Mouse (Mus musculus): Measurements from ENCODE around the gene Fkbp15. TPM values are rescaled to one million over a fixed set of nuclear protein-coding genes. Genes with fewer than 3 reads are reported as not detected.

The Fkbp15 gene
- polyA plus RNA-seq, 1 experiment from 2014 or later: 26.9 TPM

- WGBS: 89% methylated on average over 5 of the region's 5 CpGs
- no peaks in the 10 kb centered on the region for H3K27me3 ChIP-seq (replicated peaks)
- H3K9ac ChIP-seq: no peak overlapping the region
- ATAC-seq (ENCODE audit: low FRiP score, low read depth): no peak
- H3K36me3 ChIP-seq: peaks cover 50% of the 10 kb centered on the region
- H3K4me1 ChIP-seq: no peaks in the 10 kb centered on the region
- no peak overlapping the region for H3K4me3 ChIP-seq
- H3K4me2 ChIP-seq (replicated peaks): no peak overlapping the region
- no peak overlapping the region for H3K27ac ChIP-seq
- no peaks in the 10 kb centered on the region for H3K9me3 ChIP-seq
Measured at GRCm38 (mm10) chr4:62389592-62390512, 29.5 kb upstream of the Fkbp15 start.

GRCm38 (mm10) chr4:62385439-62385838 lies 25.1 kb upstream of the Fkbp15 start:
- Histone ChIP-seq H3K9me3 (no peaks in the 10 kb centered on the region), H3K36me3 (peaks cover 22% of the 10 kb centered on the region), H3K4me2 (replicated peaks) (no peak overlapping the region), H3K27me3 (replicated peaks) (no peaks in the 10 kb centered on the region), H3K4me3 (no peak overlapping the region), H3K27ac (no peak overlapping the region), H3K4me1 (no peaks in the 10 kb centered on the region), H3K9ac (no peak overlapping the region)
- no peak for ATAC-seq (ENCODE audit: low FRiP score, low read depth)
- WGBS: 95% methylated on average over 7 of the region's 7 CpGs

- Histone ChIP-seq H3K9me3 (no peaks in the 10 kb centered on the region), H3K9ac (no peak overlapping the region), H3K4me3 (no peak overlapping the region), H3K36me3 (peaks cover 21% of the 10 kb centered on the region), H3K4me1 (no peaks in the 10 kb centered on the region), H3K4me2 (replicated peaks) (no peak overlapping the region), H3K27me3 (replicated peaks) (no peaks in the 10 kb centered on the region), H3K27ac (no peak overlapping the region)
- 92% methylated on average over 1 of the region's 1 CpGs for WGBS
- no peak for ATAC-seq (ENCODE audit: low FRiP score, low read depth)
Measured at GRCm38 (mm10) chr4:62384159-62384558, 23.8 kb upstream of the Fkbp15 start.

DNA sequence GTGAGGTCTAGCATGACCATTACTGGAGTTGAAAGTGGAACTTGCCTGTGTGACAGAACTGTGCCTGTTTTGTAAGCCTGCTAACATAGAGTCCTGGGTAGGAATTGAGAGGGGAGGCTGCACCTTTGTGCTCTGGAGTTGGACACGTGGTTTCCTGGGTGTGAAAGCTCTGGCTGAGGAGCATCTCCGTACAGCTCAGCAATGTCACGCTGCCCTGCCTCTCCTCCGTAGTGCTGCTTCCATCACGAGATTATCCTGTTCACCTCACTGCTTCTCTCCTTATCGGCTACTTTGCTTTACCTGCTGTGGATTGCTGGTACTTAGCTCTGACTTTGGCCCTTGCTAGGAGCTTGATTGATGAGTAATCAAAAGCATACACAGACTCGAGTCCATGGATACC lies 23.4 kb upstream of the Fkbp15 start:
- ATAC-seq (ENCODE audit: low FRiP score, low read depth): no peak
- Histone ChIP-seq H3K27me3 (replicated peaks) (no peaks in the 10 kb centered on the region), H3K27ac (no peak overlapping the region), H3K4me2 (replicated peaks) (no peak overlapping the region), H3K36me3 (peaks cover 19% of the 10 kb centered on the region), H3K4me1 (no peaks in the 10 kb centered on the region), H3K4me3 (no peak overlapping the region), H3K9ac (no peak overlapping the region), H3K9me3 (no peaks in the 10 kb centered on the region)
- WGBS: 88% methylated on average over 7 of the region's 7 CpGs

- H3K4me3 ChIP-seq: no peak overlapping the region
- ATAC-seq (ENCODE audit: low FRiP score, low read depth): no peak
Measured at GRCm38 (mm10) chr4:62383207-62383606, 22.9 kb upstream of the Fkbp15 start.

GRCm38 (mm10) chr4:62379724-62380381 lies 19.5 kb upstream of the Fkbp15 start:
- Histone ChIP-seq H3K9ac (no peak overlapping the region), H3K27ac (no peak overlapping the region), H3K36me3 (no peaks in the 10 kb centered on the region), H3K27me3 (replicated peaks) (no peaks in the 10 kb centered on the region), H3K4me2 (replicated peaks) (no peak overlapping the region), H3K4me3 (no peak overlapping the region), H3K4me1 (no peaks in the 10 kb centered on the region), H3K9me3 (no peaks in the 10 kb centered on the region)
- 93% methylated on average over 9 of the region's 9 CpGs for WGBS
- no peak for ATAC-seq (ENCODE audit: low FRiP score, low read depth)

More at GRCm38 (mm10) chr4:62383207-62383606, 22.9 kb upstream of the Fkbp15 start:
- Histone ChIP-seq H3K9ac (no peak overlapping the region), H3K4me2 (replicated peaks) (no peak overlapping the region), H3K27me3 (replicated peaks) (no peaks in the 10 kb centered on the region), H3K9me3 (no peaks in the 10 kb centered on the region), H3K36me3 (peaks cover 14% of the 10 kb centered on the region), H3K4me1 (no peaks in the 10 kb centered on the region), H3K27ac (no peak overlapping the region)
- 91% methylated on average over 6 of the region's 6 CpGs for WGBS

GRCm38 (mm10) chr4:62376123-62376522 lies 15.8 kb upstream of the Fkbp15 start:
- 96% methylated on average over 2 of the region's 2 CpGs for WGBS
- Histone ChIP-seq H3K9me3 (no peaks in the 10 kb centered on the region), H3K36me3 (no peaks in the 10 kb centered on the region), H3K27me3 (replicated peaks) (no peaks in the 10 kb centered on the region), H3K4me2 (replicated peaks) (no peak overlapping the region), H3K27ac (no peak overlapping the region), H3K9ac (no peak overlapping the region), H3K4me1 (no peaks in the 10 kb centered on the region), H3K4me3 (no peak overlapping the region)
- ATAC-seq (ENCODE audit: low FRiP score, low read depth): no peak

GRCm38 (mm10) chr4:62374342-62374741 lies 14.0 kb upstream of the Fkbp15 start:
- no peak overlapping the region for H3K27ac ChIP-seq
- no peak for ATAC-seq (ENCODE audit: low FRiP score, low read depth)
- no peak overlapping the region for H3K4me2 ChIP-seq (replicated peaks)
- WGBS: 88% methylated on average over 4 of the region's 4 CpGs
- H3K9me3 ChIP-seq: no peaks in the 10 kb centered on the region
- H3K4me3 ChIP-seq: no peak overlapping the region
- no peaks in the 10 kb centered on the region for H3K27me3 ChIP-seq (replicated peaks)
- H3K9ac ChIP-seq: no peak overlapping the region
- no peaks in the 10 kb centered on the region for H3K4me1 ChIP-seq
- H3K36me3 ChIP-seq: no peaks in the 10 kb centered on the region

- Histone ChIP-seq H3K27me3 (replicated peaks) (no peaks in the 10 kb centered on the region), H3K4me2 (replicated peaks) (no peak overlapping the region), H3K27ac (no peak overlapping the region), H3K4me3 (no peak overlapping the region), H3K36me3 (no peaks in the 10 kb centered on the region), H3K9me3 (no peaks in the 10 kb centered on the region), H3K9ac (no peak overlapping the region), H3K4me1 (no peaks in the 10 kb centered on the region)
- no peak for ATAC-seq (ENCODE audit: low FRiP score, low read depth)
- 92% methylated on average over 7 of the region's 7 CpGs for WGBS
Measured at GRCm38 (mm10) chr4:62373668-62374067, 13.3 kb upstream of the Fkbp15 start.

DNA sequence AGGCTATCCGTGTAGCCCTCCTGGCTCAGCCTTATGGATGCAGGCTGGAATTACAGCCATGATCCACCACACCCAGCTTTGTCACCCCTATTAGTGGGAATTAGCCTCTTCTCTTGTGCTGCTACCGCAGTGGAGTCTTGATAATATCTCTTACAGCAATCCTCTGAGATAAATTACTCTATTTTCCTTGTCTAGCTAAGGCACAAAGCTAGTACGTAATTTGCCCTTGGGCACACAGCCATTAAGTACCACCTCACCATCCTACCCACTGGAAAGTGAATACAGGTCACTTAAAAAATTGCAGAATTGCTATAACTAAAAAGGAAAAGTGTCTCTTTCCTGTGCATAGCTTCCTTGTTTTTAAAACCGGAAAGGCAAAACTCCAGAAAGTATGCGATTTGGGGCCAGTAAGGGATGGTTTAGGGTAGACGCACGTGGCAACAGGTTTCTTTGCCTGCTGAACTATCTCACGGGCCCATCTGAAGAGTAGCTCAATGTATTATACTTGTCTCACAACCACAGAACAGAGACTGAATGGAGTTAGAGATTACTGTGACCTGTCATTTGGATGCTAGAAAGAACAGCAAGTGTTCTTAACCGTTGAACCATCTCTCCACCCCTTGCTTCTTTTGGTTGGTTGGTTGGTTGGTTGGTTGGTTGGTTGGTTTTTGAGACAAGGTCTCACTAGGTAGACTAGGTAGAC lies 12.6 kb upstream of the Fkbp15 start:
- Histone ChIP-seq H3K27ac (no peak overlapping the region), H3K4me2 (replicated peaks) (no peak overlapping the region), H3K36me3 (no peaks in the 10 kb centered on the region), H3K9ac (no peak overlapping the region), H3K4me1 (no peaks in the 10 kb centered on the region), H3K9me3 (no peaks in the 10 kb centered on the region), H3K27me3 (replicated peaks) (no peaks in the 10 kb centered on the region), H3K4me3 (no peak overlapping the region)
- ATAC-seq (ENCODE audit: low FRiP score, low read depth): no peak
- WGBS: 92% methylated on average over 9 of the region's 9 CpGs

DNA sequence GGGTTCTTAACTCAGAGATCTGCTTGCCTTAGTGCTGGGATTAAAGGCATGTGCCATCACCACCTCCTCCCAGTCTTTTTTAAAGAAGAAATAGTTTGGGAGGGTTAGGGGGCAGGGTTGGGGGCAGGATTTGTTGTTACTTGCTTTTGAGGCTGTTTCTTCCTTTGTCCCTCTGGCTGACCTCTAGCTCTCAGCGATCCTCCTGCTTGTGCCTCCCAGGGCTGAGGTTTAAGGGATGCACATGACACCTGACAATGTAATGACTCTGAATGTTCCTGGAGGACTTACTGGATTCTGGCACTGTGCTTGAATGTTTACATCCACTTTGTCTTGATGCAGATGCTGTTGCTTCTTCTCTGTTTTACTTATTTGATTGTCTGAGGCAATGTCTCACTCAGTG lies 12.1 kb upstream of the Fkbp15 start:
- Histone ChIP-seq H3K4me2 (replicated peaks) (no peak overlapping the region), H3K36me3 (no peaks in the 10 kb centered on the region), H3K4me3 (no peak overlapping the region), H3K27ac (no peak overlapping the region), H3K4me1 (no peaks in the 10 kb centered on the region), H3K9ac (no peak overlapping the region), H3K27me3 (replicated peaks) (no peaks in the 10 kb centered on the region), H3K9me3 (no peaks in the 10 kb centered on the region)
- 43% methylated on average over 1 of the region's 1 CpGs for WGBS
- no peak for ATAC-seq (ENCODE audit: low FRiP score, low read depth)

DNA sequence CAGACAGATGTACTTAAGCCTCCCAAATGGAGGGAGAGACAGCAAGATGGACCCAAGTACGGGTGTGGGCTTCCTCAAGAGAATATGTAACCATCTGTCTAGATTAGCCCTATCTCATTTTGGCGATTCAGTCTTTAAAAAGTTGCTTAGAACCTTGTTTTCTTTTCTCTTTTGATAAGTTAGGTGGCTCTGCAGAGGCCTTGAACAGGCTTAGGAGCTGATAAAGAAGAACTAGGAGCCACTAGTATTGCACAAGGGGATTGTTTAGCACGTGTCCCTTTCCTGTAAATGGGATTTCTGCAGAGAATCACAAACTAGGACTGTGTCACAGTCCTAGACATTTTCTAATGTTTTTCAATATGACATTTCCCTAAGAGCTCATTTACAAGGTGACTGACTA lies 8.7 kb upstream of the Fkbp15 start:
- H3K36me3 ChIP-seq: no peaks in the 10 kb centered on the region
- no peaks in the 10 kb centered on the region for H3K27me3 ChIP-seq (replicated peaks)
- no peak overlapping the region for H3K9ac ChIP-seq
- no peaks in the 10 kb centered on the region for H3K9me3 ChIP-seq
- H3K4me3 ChIP-seq: no peak overlapping the region
- H3K27ac ChIP-seq: no peak overlapping the region
- ATAC-seq (ENCODE audit: low FRiP score, low read depth): no peak
- H3K4me1 ChIP-seq: no peaks in the 10 kb centered on the region
- H3K4me2 ChIP-seq (replicated peaks): no peak overlapping the region
- 84% methylated on average over 3 of the region's 3 CpGs for WGBS

All from neural tube, embryonic 12.5 days (tissue).